Mouse (Mus musculus) small intestine, adult 2 months (tissue): ENCODE measurements around the gene Dera.

Source experiments
- CTCF ChIP-seq: fragments of 200-500 bp; IDR thresholded peaks from 2 replicates; pipeline ENCODE4 v1.5.1; 2012; ENCODE audit warnings: low read depth, mild to moderate bottlenecking, control low read depth, inconsistent platforms, low read length, moderate library complexity, mixed read lengths; ENCODE audit not compliant: insufficient replicate concordance, insufficient read length; ENCODE audit errors: extremely low read depth
- POLR2A ChIP-seq: fragments of 200-500 bp; IDR thresholded peaks from 2 replicates; pipeline ENCODE4 v1.6.1; 2012; ENCODE audit warnings: low read depth, mild to moderate bottlenecking, control low read depth, inconsistent platforms, low read length, moderate library complexity

- TF ChIP-seq CTCF (no peak), POLR2A (no peak)
Measured at GRCm38 (mm10) chr6:137744700-137745099, 9.6 kb upstream of the Dera start.
